Mouse (Mus musculus): Measurements from ENCODE around the gene Lyl1.

- TF ChIP-seq SIN3A (IDR thresholded peaks at IDR 0.05; ENCODE audit: low read length) (no peak), MAFK (IDR thresholded peaks at IDR 0.05; ENCODE audit: borderline replicate concordance, low read depth, low read length) (no peak), CHD2 (IDR thresholded peaks at IDR 0.05; ENCODE audit: low read length) (no peak)
Measured at GRCm38 (mm10) chr8:84708071-84708541, 6.8 kb downstream of the Lyl1 start.
